Mouse (Mus musculus): ENCODE measurements around the gene Alpk3. TPM values are rescaled to one million over a fixed set of nuclear protein-coding genes. Genes with fewer than 3 reads are reported as not detected.

The Alpk3 gene
- polyA plus RNA-seq (2015; fragmentation: Nextera tagmentation; extraction: Ambion mirVana), result 3.1 and 4.5 TPM in 2 replicates

GRCm38 (mm10) chr7:81057471-81057870 is at the start of gene Alpk3:
Alpk3 (plus strand) TSS chr7:81057600.
- Histone ChIP-seq H3K4me2 (replicated peaks) (no peak within 1 kb of the TSS), H3K4me1 (no peaks in the 10 kb centered on the region), H3K27ac (replicated peaks) (no peak within 1 kb of the TSS), H3K27me3 (no peaks in the 10 kb centered on the region), H3K36me3 (no peaks in the 10 kb centered on the region), H3K9me3 (replicated peaks) (no peaks in the 10 kb centered on the region), H3K9ac (no peak within 1 kb of the TSS), H3K4me3 (replicated peaks) (0 out of 2 replicates have a peak within 1 kb of the TSS, but pooled peaks have one; percentile 1)
- 0 out of 2 replicates have a peak, but pooled peaks have one; percentile 39 for ATAC-seq (ENCODE audit: insufficient number of reproducible peaks, low FRiP score, low TSS enrichment, low read depth)
- 22% methylated on average over 27 of the region's 27 CpGs for WGBS

- Histone ChIP-seq H3K4me2 (replicated peaks) (no peak overlapping the region), H3K9me3 (replicated peaks) (no peaks in the 10 kb centered on the region), H3K4me1 (no peaks in the 10 kb centered on the region), H3K27ac (replicated peaks) (no peak overlapping the region), H3K36me3 (peaks cover 12% of the 10 kb centered on the region; the same call in 1 of the 2 replicates), H3K27me3 (no peaks in the 10 kb centered on the region), H3K4me3 (replicated peaks) (no peak overlapping the region), H3K9ac (no peak overlapping the region)
- 85% methylated on average over 3 of the region's 3 CpGs for WGBS
- ATAC-seq (ENCODE audit: insufficient number of reproducible peaks, low FRiP score, low TSS enrichment, low read depth), result no peak
These were observed 49.1 kb upstream of the Alpk3 start for GRCm38 (mm10) chr7:81008285-81008684.

- no peak overlapping the region for H3K4me3 ChIP-seq (replicated peaks)
- no peaks in the 10 kb centered on the region for H3K27me3 ChIP-seq
- 95% methylated on average over 3 of the region's 3 CpGs for WGBS
- no peak for ATAC-seq (ENCODE audit: insufficient number of reproducible peaks, low FRiP score, low TSS enrichment, low read depth)
- no peak overlapping the region for H3K4me2 ChIP-seq (replicated peaks)
- no peaks in the 10 kb centered on the region for H3K4me1 ChIP-seq
- no peak overlapping the region for H3K27ac ChIP-seq (replicated peaks)
- H3K9me3 ChIP-seq (replicated peaks), result no peaks in the 10 kb centered on the region
- peaks cover 12% of the 10 kb centered on the region for H3K36me3 ChIP-seq
- H3K9ac ChIP-seq, result no peak overlapping the region
These were observed 45.8 kb upstream of the Alpk3 start for GRCm38 (mm10) chr7:81011576-81011975.

GRCm38 (mm10) chr7:81020307-81020706 is 37.1 kb upstream of the Alpk3 start:
- no peaks in the 10 kb centered on the region for H3K9me3 ChIP-seq (replicated peaks)
- no peaks in the 10 kb centered on the region for H3K4me1 ChIP-seq
- no peak overlapping the region for H3K9ac ChIP-seq
- H3K27ac ChIP-seq (replicated peaks), result no peak overlapping the region
- H3K36me3 ChIP-seq, result peaks cover 25% of the 10 kb centered on the region
- no peak overlapping the region for H3K4me3 ChIP-seq (replicated peaks)
- H3K4me2 ChIP-seq (replicated peaks), result no peak overlapping the region
- no peaks in the 10 kb centered on the region for H3K27me3 ChIP-seq
- WGBS, result 75% methylated on average over 11 of the region's 11 CpGs
- ATAC-seq (ENCODE audit: insufficient number of reproducible peaks, low FRiP score, low TSS enrichment, low read depth), result no peak

- no peak for ATAC-seq (ENCODE audit: insufficient number of reproducible peaks, low FRiP score, low TSS enrichment, low read depth)
- peaks cover 46% of the 10 kb centered on the region for H3K36me3 ChIP-seq
- H3K4me2 ChIP-seq (replicated peaks), result no peak overlapping the region
- H3K9me3 ChIP-seq (replicated peaks), result no peaks in the 10 kb centered on the region
- no peaks in the 10 kb centered on the region for H3K27me3 ChIP-seq
- no peak overlapping the region for H3K27ac ChIP-seq (replicated peaks)
- no peaks in the 10 kb centered on the region for H3K4me1 ChIP-seq
- no peak overlapping the region for H3K9ac ChIP-seq
- no peak overlapping the region for H3K4me3 ChIP-seq (replicated peaks)
These were observed 34.7 kb upstream of the Alpk3 start for GRCm38 (mm10) chr7:81022731-81023130.

GRCm38 (mm10) chr7:81024118-81024517 is 33.3 kb upstream of the Alpk3 start:
- Histone ChIP-seq H3K9ac (no peak overlapping the region), H3K36me3 (peaks cover 55% of the 10 kb centered on the region), H3K27me3 (no peaks in the 10 kb centered on the region), H3K9me3 (replicated peaks) (no peaks in the 10 kb centered on the region), H3K27ac (replicated peaks) (no peak overlapping the region), H3K4me1 (no peaks in the 10 kb centered on the region), H3K4me2 (replicated peaks) (no peak overlapping the region), H3K4me3 (replicated peaks) (no peak overlapping the region)
- 73% methylated on average over 5 of the region's 5 CpGs for WGBS
- ATAC-seq (ENCODE audit: insufficient number of reproducible peaks, low FRiP score, low TSS enrichment, low read depth), result no peak

- H3K9me3 ChIP-seq (replicated peaks), result no peaks in the 10 kb centered on the region
- H3K4me2 ChIP-seq (replicated peaks), result no peak overlapping the region
- no peak for ATAC-seq (ENCODE audit: insufficient number of reproducible peaks, low FRiP score, low TSS enrichment, low read depth)
- H3K36me3 ChIP-seq, result peaks cover 60% of the 10 kb centered on the region
- no peak overlapping the region for H3K27ac ChIP-seq (replicated peaks)
- H3K27me3 ChIP-seq, result no peaks in the 10 kb centered on the region
- no peak overlapping the region for H3K9ac ChIP-seq
- 94% methylated on average over 9 of the region's 9 CpGs for WGBS
- H3K4me1 ChIP-seq, result no peaks in the 10 kb centered on the region
- no peak overlapping the region for H3K4me3 ChIP-seq (replicated peaks)
These were observed 32.7 kb upstream of the Alpk3 start for GRCm38 (mm10) chr7:81024651-81025050.

- no peak overlapping the region for H3K9ac ChIP-seq
- no peak overlapping the region for H3K4me2 ChIP-seq (replicated peaks)
- whole genome bisulfite sequencing, result 92% methylated on average over 2 of the region's 2 CpGs
- H3K4me1 ChIP-seq, result no peaks in the 10 kb centered on the region
- no peak overlapping the region for H3K27ac ChIP-seq (replicated peaks)
- peaks cover 71% of the 10 kb centered on the region for H3K36me3 ChIP-seq
- no peak for ATAC-seq (ENCODE audit: insufficient number of reproducible peaks, low FRiP score, low TSS enrichment, low read depth)
- H3K9me3 ChIP-seq (replicated peaks), result no peaks in the 10 kb centered on the region
- no peak overlapping the region for H3K4me3 ChIP-seq (replicated peaks)
- H3K27me3 ChIP-seq, result no peaks in the 10 kb centered on the region
These were observed 31.6 kb upstream of the Alpk3 start for GRCm38 (mm10) chr7:81025751-81026150.

- WGBS, result 88% methylated on average over 2 of the region's 2 CpGs
- H3K4me2 ChIP-seq (replicated peaks), result no peak overlapping the region
- H3K36me3 ChIP-seq, result peaks cover 78% of the 10 kb centered on the region
- no peaks in the 10 kb centered on the region for H3K4me1 ChIP-seq
- H3K9me3 ChIP-seq (replicated peaks), result no peaks in the 10 kb centered on the region
- H3K4me3 ChIP-seq (replicated peaks), result no peak overlapping the region
- no peak overlapping the region for H3K9ac ChIP-seq
- no peak overlapping the region for H3K27ac ChIP-seq (replicated peaks)
- ATAC-seq (ENCODE audit: insufficient number of reproducible peaks, low FRiP score, low TSS enrichment, low read depth), result no peak
- H3K27me3 ChIP-seq, result no peaks in the 10 kb centered on the region
These were observed 17.7 kb upstream of the Alpk3 start for GRCm38 (mm10) chr7:81039711-81040110.

- no peak for ATAC-seq (ENCODE audit: insufficient number of reproducible peaks, low FRiP score, low TSS enrichment, low read depth)
- Histone ChIP-seq H3K9ac (no peak overlapping the region), H3K4me3 (replicated peaks) (no peak overlapping the region), H3K36me3 (peaks cover 62% of the 10 kb centered on the region), H3K4me2 (replicated peaks) (no peak overlapping the region), H3K9me3 (replicated peaks) (no peaks in the 10 kb centered on the region), H3K27me3 (no peaks in the 10 kb centered on the region), H3K27ac (replicated peaks) (no peak overlapping the region), H3K4me1 (no peaks in the 10 kb centered on the region)
- 82% methylated on average over 5 of the region's 5 CpGs for WGBS
These were observed 14.3 kb upstream of the Alpk3 start for GRCm38 (mm10) chr7:81043023-81043620.

- WGBS, result 81% methylated on average over 3 of the region's 3 CpGs
- H3K9ac ChIP-seq, result no peak overlapping the region
- H3K4me3 ChIP-seq (replicated peaks), result no peak overlapping the region
- H3K4me2 ChIP-seq (replicated peaks), result no peak overlapping the region
- peaks cover 15% of the 10 kb centered on the region for H3K36me3 ChIP-seq
- no peak for ATAC-seq (ENCODE audit: insufficient number of reproducible peaks, low FRiP score, low TSS enrichment, low read depth)
- no peaks in the 10 kb centered on the region for H3K4me1 ChIP-seq
- no peaks in the 10 kb centered on the region for H3K27me3 ChIP-seq
- H3K27ac ChIP-seq (replicated peaks), result no peak overlapping the region
- H3K9me3 ChIP-seq (replicated peaks), result no peaks in the 10 kb centered on the region
These were observed 9.6 kb upstream of the Alpk3 start for GRCm38 (mm10) chr7:81047847-81048246.

GRCm38 (mm10) chr7:81048513-81048912 is 8.9 kb upstream of the Alpk3 start:
- no peak overlapping the region for H3K4me2 ChIP-seq (replicated peaks)
- H3K27ac ChIP-seq (replicated peaks), result no peak overlapping the region
- no peaks in the 10 kb centered on the region for H3K9me3 ChIP-seq (replicated peaks)
- no peak overlapping the region for H3K4me3 ChIP-seq (replicated peaks)
- H3K4me1 ChIP-seq, result no peaks in the 10 kb centered on the region
- no peak for ATAC-seq (ENCODE audit: insufficient number of reproducible peaks, low FRiP score, low TSS enrichment, low read depth)
- no peaks in the 10 kb centered on the region for H3K27me3 ChIP-seq
- 75% methylated on average over 2 of the region's 2 CpGs for WGBS
- H3K36me3 ChIP-seq, result peaks cover 9% of the 10 kb centered on the region
- no peak overlapping the region for H3K9ac ChIP-seq

Measured in embryonic facial prominence, embryonic 15.5 days (tissue).